Mouse (Mus musculus): ENCODE results near the gene Cd82. TPM values are rescaled to one million over a fixed set of nuclear protein-coding genes. Genes with fewer than 3 reads are reported as not detected.
A peak's percentile ranks its signal among the peaks of the same experiment; 100 is the strongest.

Gene Cd82
- total and polyA plus RNA-seq, 2 experiments from 2014 or later = 12.4 to 21.8 TPM

DNA sequence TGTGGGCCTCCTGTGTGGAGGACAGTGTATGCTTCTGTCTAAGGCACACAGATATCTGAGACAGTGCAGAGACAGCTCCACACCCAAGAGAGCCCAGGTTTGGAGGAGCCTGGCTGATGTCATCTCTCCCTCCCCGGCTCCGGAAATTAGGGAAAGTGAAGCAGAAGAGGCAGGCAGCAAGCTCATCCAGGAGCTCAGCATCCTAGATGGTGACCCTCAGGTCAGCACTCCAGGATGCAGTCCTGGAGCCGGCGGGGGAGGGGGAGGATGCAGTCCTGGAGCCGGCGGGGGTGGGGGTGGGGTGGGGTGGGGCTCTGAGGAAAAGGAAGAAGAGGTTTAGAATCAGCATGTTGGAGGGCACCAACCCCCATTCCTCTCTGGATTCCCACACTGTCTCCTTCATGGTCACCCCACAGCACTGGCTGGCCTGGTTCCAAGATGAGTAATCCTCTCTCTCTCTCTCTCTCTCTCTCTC is 90.8 kb downstream of the Cd82 start:
- peak; percentile 26 for DNase-seq (ENCODE audit: low spot score)
- WGBS = 19% methylated on average over 4 of the region's 6 CpGs

More for the DNA sequence above, 90.8 kb downstream of the Cd82 start:
- H3K9me3 ChIP-seq (ENCODE audit: low read length) = no peaks in the 10 kb centered on the region
- no peak overlapping the region for H3K4me3 ChIP-seq (ENCODE audit: low read length)
- 0 out of 2 replicates have a peak, but pooled peaks have one; percentile 38 for ATAC-seq
- H3K27ac ChIP-seq = no peak overlapping the region
- no peaks in the 10 kb centered on the region for H3K36me3 ChIP-seq (ENCODE audit: insufficient read depth, low read length)
- H3K27me3 ChIP-seq (ENCODE audit: insufficient read depth, low read length) = no peaks in the 10 kb centered on the region
- H3K4me2 ChIP-seq (ENCODE audit: low read depth, low read length) = no peak overlapping the region
- no peaks in the 10 kb centered on the region; the same call in 1 of the 2 replicates for H3K4me1 ChIP-seq (ENCODE audit: insufficient read depth, low read length)
- H3K9ac ChIP-seq (replicated peaks; ENCODE audit: low read length) = no peak overlapping the region
- no peak for TF ChIP-seq CTCF (IDR thresholded peaks at IDR 0.05; ENCODE audit: low read depth)

Small RNAs within 50 kb of the gene (microRNA-seq; reads per million reads assigned to microRNA genes)
- gene Mir7001 = 0 to 0.18 reads per million in 2 experiments

Other genes with a start within 250 kb of the Cd82 start
- 23.5 and 26.2 TPM in 2 replicates for gene Tspan18, start 128.6 kb downstream of the Cd82 start, total RNA-seq (2014; rRNA removed)
- 11.1 and 12.3 TPM in 2 replicates for gene Tspan18, start 128.6 kb downstream of the Cd82 start, polyA plus RNA-seq (2015; fragmentation: Nextera tagmentation; extraction: Ambion mirVana)
- not detected in 2 replicates for gene Gm10803, start 97.4 kb upstream of the Cd82 start, total RNA-seq (2014; rRNA removed)
- gene Gm10803, start 97.4 kb upstream of the Cd82 start, polyA plus RNA-seq (2015; fragmentation: Nextera tagmentation; extraction: Ambion mirVana) = not detected in 2 replicates
- 3.1 and 3.3 TPM in 2 replicates for gene Alx4, start 179.2 kb upstream of the Cd82 start, total RNA-seq (2014; rRNA removed)
- 0.54 and 0.61 TPM in 2 replicates for gene Alx4, start 179.2 kb upstream of the Cd82 start, polyA plus RNA-seq (2015; fragmentation: Nextera tagmentation; extraction: Ambion mirVana)

Measured in hindbrain, postnatal 0 days (tissue).